Mouse (Mus musculus) left cerebral cortex, postnatal 10 days (tissue): Measurements from ENCODE around the gene Dnaaf3. TPM values are rescaled to one million over a fixed set of nuclear protein-coding genes. Genes with fewer than 3 reads are reported as not detected.

ENCODE experiments used
- DNase-seq, 2 experiments: peaks; one replicate each; pipeline ENCODE4 v3.0.0; 2021 to 2022; ENCODE audit warnings: low spot score in 2 of 2, mixed read lengths in 1 of 2; ENCODE audit errors: extremely low spot score in 1 of 2
- intact Hi-C: fragments of 180-260 bp; cut with DNase I; formaldehyde crosslinking; loops from one replicate; pipeline ENCODE4 v1.15.1; 2025
- total RNA-seq, 2 experiments: library from RNA; stranded (reverse); gene quantifications; 2 replicates each; pipeline ENCODE4 v1.2.3; 2021

The Dnaaf3 gene
- total RNA-seq, 2 experiments from 2014 or later = 0.51 to 0.69 TPM

DNA sequence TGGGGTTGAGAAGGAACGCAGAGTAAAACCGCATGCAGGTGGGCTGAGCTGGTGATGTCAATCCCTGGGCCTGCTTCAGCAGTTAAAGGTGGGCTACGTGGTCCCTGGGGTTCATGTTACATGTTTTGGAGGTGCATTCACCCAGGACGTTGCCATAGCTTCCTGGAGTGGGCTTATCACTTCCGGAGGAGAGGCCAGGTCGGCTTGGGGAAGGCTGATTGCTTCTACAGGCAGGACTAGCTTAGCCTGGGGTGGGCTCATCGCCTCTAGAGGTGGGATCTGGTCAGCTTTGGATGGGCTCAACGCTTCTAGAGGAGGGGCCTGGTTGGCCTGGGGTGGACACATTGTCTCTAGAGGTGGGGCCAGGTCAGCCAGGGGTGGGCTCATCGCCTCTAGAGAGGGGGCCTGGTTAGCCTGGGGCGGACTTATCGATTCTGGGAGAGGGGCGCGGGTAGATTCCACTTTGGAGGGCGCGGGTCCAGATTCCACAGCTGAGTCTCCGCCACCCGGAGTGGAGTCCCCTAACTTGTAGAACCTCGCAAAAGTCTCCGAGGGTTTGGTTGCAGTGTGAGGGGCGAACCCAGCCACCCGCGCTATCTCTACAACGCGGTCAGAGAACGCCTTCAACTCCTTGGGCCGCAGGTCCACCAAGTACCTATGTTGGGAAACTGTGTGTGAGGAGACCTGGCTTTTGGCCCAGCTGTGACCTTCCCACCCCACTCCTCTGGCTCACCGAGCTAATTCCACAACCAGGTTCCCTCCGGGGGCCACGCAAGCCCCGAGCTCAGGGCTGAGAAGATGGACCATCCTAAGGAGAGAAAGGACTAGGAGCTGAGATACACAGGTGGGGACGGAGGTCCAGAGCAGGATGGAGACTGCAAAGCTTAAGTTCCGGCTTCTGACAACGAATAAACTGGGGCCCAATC lies 8.8 kb downstream of the Dnaaf3 start:
- intact Hi-C loops = no loop called here
- DNase-seq = no peak

GRCm38 (mm10) chr7:4522292-4522691 lies 10.0 kb downstream of the Dnaaf3 start:
- DNase-seq = no peak
- intact Hi-C loops = no loop called here

- intact Hi-C loops = no loop called here
- DNase-seq = no peak
These were observed 10.8 kb downstream of the Dnaaf3 start for GRCm38 (mm10) chr7:4521231-4522003.

DNA sequence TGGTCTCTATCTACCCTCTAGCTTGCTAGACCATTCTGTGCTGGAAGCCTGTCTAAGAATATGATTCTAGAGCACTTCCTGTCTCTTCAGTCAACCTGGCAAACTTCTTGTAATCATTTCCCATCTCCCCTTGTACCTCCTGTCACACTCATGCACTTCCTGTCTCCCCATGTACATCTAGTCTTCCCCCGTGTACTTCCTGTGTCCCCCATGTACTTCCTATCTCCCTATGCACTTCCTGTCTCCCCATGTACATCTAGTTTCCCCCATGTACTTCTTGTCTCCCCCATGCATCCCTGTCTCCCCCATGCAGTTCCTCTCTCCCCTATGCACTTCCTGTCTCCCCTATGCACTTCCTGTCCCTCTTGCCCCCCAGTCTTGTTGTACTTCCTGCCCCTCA lies 13.8 kb downstream of the Dnaaf3 start:
- intact Hi-C loops = no loop called here
- no peak for DNase-seq

DNA sequence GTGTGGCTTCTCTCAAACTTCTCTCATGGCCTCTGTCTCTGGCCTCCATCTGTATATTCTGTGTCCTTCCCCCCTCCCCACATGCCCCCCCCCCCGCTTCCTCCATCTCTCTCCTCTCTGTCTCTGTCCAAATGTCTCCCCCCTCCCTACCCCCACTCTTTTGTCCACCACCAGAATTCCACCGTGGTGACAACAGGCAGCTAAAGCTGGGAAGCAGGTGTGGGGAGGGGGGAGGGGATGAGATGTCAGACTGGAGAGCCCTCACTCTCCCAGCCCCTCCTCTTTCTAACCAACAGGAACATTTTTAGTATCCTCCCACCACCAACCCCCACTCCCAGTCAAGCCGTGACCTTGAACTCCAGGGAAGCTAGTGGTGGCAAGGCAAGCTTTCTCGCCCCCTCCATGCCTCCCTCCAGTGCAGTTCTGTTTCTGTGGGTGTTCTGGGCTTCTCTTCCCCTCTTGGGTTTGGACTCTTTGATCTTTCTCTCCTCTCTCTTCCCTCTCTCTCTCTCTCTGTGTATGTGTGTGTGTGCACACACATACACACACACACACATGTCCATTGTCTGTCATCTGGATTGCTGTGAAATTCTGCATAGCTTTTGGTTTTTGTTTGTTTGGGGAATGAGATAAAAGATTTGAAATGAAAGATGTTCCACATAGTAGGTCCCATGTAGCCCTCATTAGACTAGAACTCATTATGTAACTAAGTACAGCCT lies 15.8 kb downstream of the Dnaaf3 start, which contains the start of gene Tnnt1:
Gene Tnnt1, minus strand, starts transcription at position 51 of the 719 bp plus-strand sequence.
- no peak for DNase-seq
- intact Hi-C loops = no loop called here

DNA sequence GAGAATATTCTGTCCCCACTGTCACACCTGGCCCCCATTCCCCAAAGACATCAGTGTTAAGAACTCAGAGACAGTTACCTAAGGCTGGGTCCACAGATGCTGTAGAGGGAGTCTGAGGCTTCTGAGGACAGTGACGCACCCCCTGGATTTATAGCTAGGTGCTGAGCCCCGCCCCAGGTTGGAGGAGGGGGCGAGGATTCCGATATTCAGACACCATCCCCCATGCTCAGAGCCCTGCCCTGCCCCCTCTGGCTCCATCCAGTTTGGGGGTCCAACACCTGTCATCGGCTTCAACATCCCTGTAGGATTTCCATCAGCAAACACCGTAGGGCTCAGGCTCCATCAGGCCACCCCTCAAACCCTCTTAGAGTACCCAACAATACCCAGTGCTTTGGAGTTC lies 16.4 kb downstream of the Dnaaf3 start:
- no peak for DNase-seq
- intact Hi-C loops = no loop called here

DNA sequence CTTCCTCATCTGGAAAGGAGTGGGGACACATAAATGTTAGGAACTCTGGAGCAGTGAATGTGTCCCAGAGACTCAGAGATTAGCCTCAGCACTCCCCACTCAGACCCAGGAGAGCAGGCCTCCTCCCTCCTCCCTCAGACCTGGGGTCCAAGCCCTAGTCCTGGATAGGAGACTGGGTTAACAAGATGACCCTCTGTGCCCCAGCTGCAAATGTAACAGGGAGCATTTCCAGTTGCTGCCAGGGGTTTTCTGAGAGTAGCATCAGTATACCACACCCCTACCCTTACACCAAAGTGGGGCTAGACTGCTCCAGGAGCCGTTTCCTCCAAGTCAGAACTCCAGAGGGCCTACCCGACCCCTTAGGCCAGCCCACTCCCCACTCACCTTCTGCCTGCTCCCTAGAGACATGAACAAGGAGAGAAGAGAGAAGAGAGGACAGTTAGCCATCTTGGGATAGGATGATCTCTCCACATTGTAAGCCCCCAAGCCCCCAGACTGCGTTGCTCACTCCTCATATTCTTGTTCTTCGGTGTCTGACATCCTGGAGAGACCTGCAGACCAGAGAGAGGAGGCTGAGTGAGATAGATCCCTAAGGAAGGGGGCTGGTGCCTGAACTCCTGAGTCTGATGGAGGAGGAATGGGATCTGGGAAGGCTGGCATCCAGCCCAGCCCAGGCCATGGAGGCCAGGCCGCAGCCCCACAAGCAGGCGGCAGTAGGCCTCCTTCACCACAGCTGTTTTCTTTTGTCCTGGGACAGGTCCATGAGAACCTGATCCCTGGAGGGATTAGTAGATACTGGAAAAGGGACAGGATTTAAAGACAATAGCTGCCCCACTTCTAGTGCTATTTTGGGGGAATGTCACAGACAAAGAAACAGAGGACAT lies 18.2 kb downstream of the Dnaaf3 start:
- no peak for DNase-seq
- intact Hi-C loops = no loop called here

DNA sequence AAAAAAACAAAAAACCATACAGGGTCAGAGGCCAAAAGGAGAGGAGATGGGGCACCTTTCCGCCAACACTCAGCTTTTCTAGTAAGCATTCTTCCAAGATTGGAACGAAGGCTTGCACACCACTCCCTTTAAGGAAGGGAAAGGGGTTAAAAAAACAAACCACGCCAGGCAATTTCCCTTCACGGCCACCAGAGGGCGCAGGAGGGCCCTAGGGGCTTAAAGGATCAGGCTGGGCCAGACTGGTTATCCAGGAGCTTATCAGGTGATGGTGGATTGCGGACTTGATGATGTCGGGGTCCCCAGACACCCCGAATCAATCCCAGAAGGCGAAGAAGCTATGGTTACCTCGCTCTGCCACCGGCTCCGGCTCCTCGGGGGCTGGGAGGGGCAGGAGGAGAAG lies 19.0 kb downstream of the Dnaaf3 start:
- no peak for DNase-seq

GRCm38 (mm10) chr7:4511489-4512224 lies 20.6 kb downstream of the Dnaaf3 start:
- no peak for DNase-seq
- intact Hi-C loops = no loop called here

More for the DNA sequence above, 19.0 kb downstream of the Dnaaf3 start:
- intact Hi-C loops = no loop called here

DNA sequence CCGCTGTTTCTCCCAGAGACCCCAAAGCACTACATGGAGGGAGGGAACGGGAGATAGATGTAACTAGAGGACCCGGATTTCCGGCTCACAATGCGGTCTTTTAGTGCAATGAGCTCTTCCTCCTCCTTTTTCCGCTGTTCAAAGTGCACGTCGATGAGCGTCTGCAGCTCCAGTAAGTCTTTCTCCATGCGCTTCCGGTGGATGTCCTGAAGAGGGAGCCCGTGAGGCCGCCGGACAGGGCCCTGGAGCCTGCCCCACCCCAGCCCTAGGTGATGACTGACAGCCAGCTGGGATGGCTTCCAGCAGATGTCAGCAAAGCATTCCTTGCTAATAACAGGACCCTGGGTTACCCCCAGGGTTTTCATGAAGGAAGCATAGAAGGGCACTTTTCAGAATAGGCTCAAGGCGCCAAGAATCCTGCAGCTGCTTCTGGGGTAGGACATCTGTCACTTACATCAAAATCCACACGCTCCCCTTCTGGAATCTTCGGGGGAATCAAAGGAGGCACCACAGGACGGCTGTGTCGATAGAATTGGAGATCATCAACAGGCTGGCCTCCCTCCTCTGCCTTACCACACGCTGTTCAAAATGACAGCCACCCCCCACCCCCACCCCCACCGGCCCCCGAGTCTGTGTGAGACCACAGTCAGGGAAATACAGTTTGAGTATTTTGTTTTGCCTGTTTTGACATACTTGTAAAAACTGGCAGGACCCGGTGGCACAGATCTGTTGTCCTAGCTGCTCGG lies 22.2 kb downstream of the Dnaaf3 start:
- peak in 1 of 2 experiments; percentile 85 for DNase-seq
- intact Hi-C loops = no loop called here

DNA sequence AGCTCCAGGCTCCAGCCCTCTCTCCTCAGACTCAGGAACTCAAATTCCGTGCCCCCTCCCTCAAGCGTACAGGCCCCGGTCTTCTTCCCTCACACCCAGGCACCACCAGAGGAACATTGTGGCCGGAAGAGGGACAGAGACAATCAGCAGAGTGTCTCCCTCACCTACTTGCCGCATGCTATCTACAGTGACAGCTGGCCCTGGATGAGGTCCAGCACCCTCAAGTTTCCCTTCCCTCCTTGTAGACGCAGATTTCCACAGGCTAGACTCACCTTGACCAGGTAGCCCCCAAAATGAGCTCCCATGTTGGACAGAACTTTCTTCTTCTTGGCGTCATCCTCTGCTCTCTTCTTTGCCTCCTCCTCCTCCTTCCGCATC lies 23.5 kb downstream of the Dnaaf3 start:
- DNase-seq = no peak
- intact Hi-C loops = no loop called here

- DNase-seq = no peak
- intact Hi-C loops = no loop called here
These were observed 24.1 kb downstream of the Dnaaf3 start for GRCm38 (mm10) chr7:4508062-4508738.

- intact Hi-C loops = no loop called here
- no peak for DNase-seq
These were observed 25.0 kb downstream of the Dnaaf3 start for GRCm38 (mm10) chr7:4507220-4507619.

- no peak for DNase-seq
- intact Hi-C loops = no loop called here
These were observed 27.4 kb downstream of the Dnaaf3 start for GRCm38 (mm10) chr7:4504646-4505435.

DNA sequence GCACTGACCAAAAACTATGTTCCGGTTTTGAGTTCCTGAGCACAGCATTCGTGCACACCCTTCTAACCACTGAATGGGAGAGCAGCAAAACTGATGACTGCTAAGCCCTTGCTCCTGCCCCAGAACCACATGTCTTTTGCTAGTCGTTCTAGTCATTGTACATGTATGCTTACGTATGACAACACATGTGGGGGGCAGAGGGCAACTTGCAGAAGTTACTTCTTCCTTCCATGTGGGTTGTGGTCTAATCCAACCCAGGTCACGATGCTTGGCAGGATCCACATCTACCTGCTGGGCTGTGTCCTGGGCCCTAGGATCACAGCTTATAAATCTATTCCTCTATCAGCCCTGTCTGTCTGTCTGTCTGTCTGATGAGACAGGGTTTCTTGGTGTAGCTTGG lies 28.4 kb downstream of the Dnaaf3 start:
- intact Hi-C loops = no loop called here
- DNase-seq = no peak

DNA sequence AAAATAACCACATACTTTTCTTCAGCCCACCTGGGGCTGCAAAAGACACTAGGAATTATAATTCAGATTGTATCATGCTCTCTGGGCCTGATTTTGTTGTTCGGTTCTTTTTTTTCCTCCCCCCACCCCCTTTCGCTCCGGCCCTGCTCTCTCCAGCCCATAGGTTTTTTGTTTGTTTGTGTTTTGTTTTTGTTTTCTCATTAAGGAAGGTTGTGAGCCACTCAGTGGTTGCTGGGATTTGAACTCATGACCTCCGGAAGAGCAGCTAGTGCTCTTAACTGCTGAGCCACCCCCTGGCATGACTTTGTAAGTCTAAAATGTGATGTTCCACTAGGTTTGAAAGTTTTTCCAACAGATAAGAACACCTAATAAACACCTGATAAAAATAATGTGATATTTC lies 29.2 kb downstream of the Dnaaf3 start:
- intact Hi-C loops = no loop called here
- DNase-seq = no peak
